Mouse (Mus musculus) bone marrow, adult 2 months (tissue): Measurements from ENCODE around the gene Ly6g6d.

Source experiments
- CTCF ChIP-seq: fragments of 200-500 bp; IDR thresholded peaks from 2 replicates; pipeline ENCODE4 v1.5.1; 2011; ENCODE audit warnings: low read length, control low read depth; ENCODE audit not compliant: control insufficient read depth, insufficient read depth
- POLR2A ChIP-seq: fragments of 200-500 bp; IDR thresholded peaks from 2 replicates; pipeline ENCODE4 v1.6.1; 2011; ENCODE audit warnings: low read depth, mild to moderate bottlenecking, control low read depth, low read length, borderline replicate concordance; ENCODE audit not compliant: control insufficient read depth

GRCm38 (mm10) chr17:35121871-35122303 is 44.0 kb upstream of the Ly6g6d start, which contains the start of gene Csnk2b:
- TF ChIP-seq CTCF = no peak
- TF ChIP-seq POLR2A = no peak
